ENCODE assay signal across 8 mouse cellular contexts in the genomic region with DNA sequence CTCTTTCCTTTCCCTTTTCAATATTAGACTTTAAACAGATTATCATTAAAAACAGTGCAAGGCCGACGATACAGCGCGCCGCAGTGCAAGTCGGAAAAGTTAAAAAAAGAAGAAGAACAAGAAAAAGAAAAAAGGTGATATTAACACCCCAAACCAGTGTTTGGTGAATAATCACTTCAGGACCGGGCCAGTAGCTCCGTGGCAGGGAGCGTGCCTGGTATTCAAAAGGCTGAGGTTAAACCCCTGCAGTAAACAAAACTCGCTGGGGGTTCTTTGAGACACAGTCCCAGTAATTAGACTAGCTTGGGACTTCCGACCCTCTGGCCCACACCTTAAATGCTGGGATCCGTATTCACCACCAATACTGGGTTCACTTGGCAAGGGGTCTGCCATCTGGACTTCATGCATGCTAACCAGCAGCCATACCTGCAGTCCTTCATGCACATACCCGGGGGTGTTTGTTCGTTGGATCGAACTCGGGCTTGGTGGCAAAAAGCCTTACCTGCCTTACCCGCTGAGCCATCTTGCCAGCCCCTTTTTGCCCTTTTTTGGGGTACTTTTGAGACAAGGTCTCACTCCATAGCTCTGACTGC. TPM values are rescaled to one million over a fixed set of nuclear protein-coding genes. Genes with fewer than 3 reads are reported as not detected.
DNase-seq lines count a peak whose midpoint lies in the region; ATAC-seq lines count a peak whose summit lies in the region.

No protein-coding gene starts in this region.

- no peak for ATAC-seq in heart, embryonic 13.5 days (ENCODE audit: extremely low read depth, insufficient number of reproducible peaks, low FRiP score, low TSS enrichment)
- ATAC-seq in hindbrain, embryonic 15.5 days (ENCODE audit: low FRiP score, low read depth) = no peak
- no peak for ATAC-seq in midbrain, embryonic 12.5 days (ENCODE audit: low FRiP score, low read depth)
- ATAC-seq in granulocyte monocyte progenitor cell, adult 5-6 weeks (replicated peaks; ENCODE audit: poor library complexity, severe bottlenecking) = no peak

- no peaks in the 10 kb centered on the region for H3K36me3 ChIP-seq in heart, embryonic 13.5 days
- H3K36me3 ChIP-seq in hindbrain, embryonic 15.5 days = no peaks in the 10 kb centered on the region
- H3K36me3 ChIP-seq in midbrain, embryonic 12.5 days = no peaks in the 10 kb centered on the region

- DNase-seq in heart, postnatal 10 days = no peak
- peak; percentile 32 for DNase-seq in R1 (ENCODE audit: low read depth, low spot score)
- DNase-seq in T-cell, adult 2 months (ENCODE audit: low spot score) = no peak
- no peak for DNase-seq in layer of hippocampus, adult 18-20 months (ENCODE audit: low spot score in 2 of 2)

- H3K9ac ChIP-seq in heart, embryonic 13.5 days = peak overlapping the region; percentile 81
- H3K9ac ChIP-seq in hindbrain, embryonic 15.5 days = peak overlapping the region; percentile 15
- H3K9ac ChIP-seq in midbrain, embryonic 12.5 days (replicated peaks) = peak overlapping the region; percentile 50; the same call in 1 of the 2 replicates

- intact Hi-C loops in heart, postnatal 10 days (cut with DNase I) = no loop called here

- peak overlapping the region; percentile 46 for H3K4me3 ChIP-seq in heart, embryonic 13.5 days
- peak overlapping the region; percentile 26 for H3K4me3 ChIP-seq in hindbrain, embryonic 15.5 days
- H3K4me3 ChIP-seq in midbrain, embryonic 12.5 days = peak overlapping the region; percentile 29

- 22% methylated on average over 17 of the region's 17 CpGs for WGBS in heart, embryonic 13.5 days
- WGBS in hindbrain, embryonic 15.5 days = 14% methylated on average over 17 of the region's 17 CpGs
- 8% methylated on average over 17 of the region's 17 CpGs for WGBS in midbrain, embryonic 12.5 days

- H3K4me2 ChIP-seq in heart, embryonic 13.5 days = peak overlapping the region; percentile 79
- peak overlapping the region; percentile 56 for H3K4me2 ChIP-seq in hindbrain, embryonic 15.5 days
- peak overlapping the region; percentile 61 for H3K4me2 ChIP-seq in midbrain, embryonic 12.5 days (replicated peaks)

- no peaks in the 10 kb centered on the region for H3K27me3 ChIP-seq in heart, embryonic 13.5 days (replicated peaks)
- H3K27me3 ChIP-seq in hindbrain, embryonic 15.5 days = no peaks in the 10 kb centered on the region
- H3K27me3 ChIP-seq in midbrain, embryonic 12.5 days = peaks cover 32% of the 10 kb centered on the region

- peak overlapping the region; percentile 80 for H3K27ac ChIP-seq in heart, embryonic 13.5 days (replicated peaks)
- no peak overlapping the region for H3K27ac ChIP-seq in hindbrain, embryonic 15.5 days (replicated peaks)
- H3K27ac ChIP-seq in midbrain, embryonic 12.5 days (replicated peaks) = 0 out of 2 replicates have a peak overlapping the region, but pooled peaks have one; percentile 46

- H3K4me1 ChIP-seq in heart, embryonic 13.5 days = peaks cover 54% of the 10 kb centered on the region
- H3K4me1 ChIP-seq in hindbrain, embryonic 15.5 days (replicated peaks) = peaks cover 26% of the 10 kb centered on the region
- H3K4me1 ChIP-seq in midbrain, embryonic 12.5 days = peaks cover 29% of the 10 kb centered on the region

- H3K9me3 ChIP-seq in heart, embryonic 13.5 days = no peaks in the 10 kb centered on the region
- no peaks in the 10 kb centered on the region for H3K9me3 ChIP-seq in hindbrain, embryonic 15.5 days
- H3K9me3 ChIP-seq in midbrain, embryonic 12.5 days = no peaks in the 10 kb centered on the region

RNA-seq across cellular contexts. Expression of a gene that starts 37.8 kb away (rescaled TPM):
- polyA plus RNA-seq in heart, embryonic 13.5 days (2015; fragmentation: Nextera tagmentation; extraction: Ambion mirVana) = 3.4 and 3.8 TPM in 2 replicates
- total RNA-seq in heart, postnatal 10 days (2021) = 1 to 10 TPM; 2.5 to 2.6 TPM
- polyA plus RNA-seq in hindbrain, embryonic 15.5 days (2015; fragmentation: Nextera tagmentation; extraction: Ambion mirVana) = 6.5 and 8.3 TPM in 2 replicates
- 3.6 and 5.3 TPM in 2 replicates for polyA plus RNA-seq in midbrain, embryonic 12.5 days (2016; fragmentation: Nextera tagmentation; extraction: Ambion mirVana)
- total RNA-seq in granulocyte monocyte progenitor cell, adult 5-6 weeks (2014; fragmentation: Nextera tagmentation) = 42.8 and 70.9 TPM in 2 replicates
- 23.6 and 30.5 TPM in 2 replicates for total RNA-seq in granulocyte monocyte progenitor cell, adult 5-6 weeks (2017)
- 1 to 10 TPM; 4.4 to 5.8 TPM for total RNA-seq in layer of hippocampus, adult 18-20 months (2021)

RNA-seq across cellular contexts. Expression of a gene that starts 50.8 kb away (rescaled TPM):
- 276 and 287 TPM in 2 replicates for polyA plus RNA-seq in heart, embryonic 13.5 days (2015; fragmentation: Nextera tagmentation; extraction: Ambion mirVana)
- total RNA-seq in heart, postnatal 10 days (2021) = 100 to 1,000 TPM; 345 to 350 TPM
- 476 and 492 TPM in 2 replicates for polyA plus RNA-seq in hindbrain, embryonic 15.5 days (2015; fragmentation: Nextera tagmentation; extraction: Ambion mirVana)
- 407 and 436 TPM in 2 replicates for polyA plus RNA-seq in midbrain, embryonic 12.5 days (2016; fragmentation: Nextera tagmentation; extraction: Ambion mirVana)
- 125 and 132 TPM in 2 replicates for total RNA-seq in granulocyte monocyte progenitor cell, adult 5-6 weeks (2014; fragmentation: Nextera tagmentation)
- total RNA-seq in granulocyte monocyte progenitor cell, adult 5-6 weeks (2017) = 69.5 and 74.3 TPM in 2 replicates
- total RNA-seq in layer of hippocampus, adult 18-20 months (2021) = 100 to 1,000 TPM; 644 to 648 TPM

Comparison
In these comparisons a context has a peak if more than half of its experiments do, and no peak if none do; other contexts are left out.
1. H3K9ac ChIP-seq: peak in every context shown above with its lines; median percentile 81 in heart, embryonic 13.5 days; 50 in midbrain, embryonic 12.5 days; 15 in hindbrain, embryonic 15.5 days.